Mouse (Mus musculus) large intestine, adult 2 months (tissue): ENCODE measurements around the gene Natd1. TPM values are rescaled to one million over a fixed set of nuclear protein-coding genes. Genes with fewer than 3 reads are reported as not detected.

ENCODE experiments used
- DNase-seq: peaks from one replicate; pipeline ENCODE4 v3.0.0-alpha.2; 2012; ENCODE audit warnings: low read depth, low spot score
- WGBS: fragments of 180-500 bp; shearing (Covaris S2); methylation state at CpG from one replicate; pipeline ENCODE4 v1.1.7; 2018; 5-methylcytosine and 5-hydroxymethylcytosine counted together
- polyA plus RNA-seq: library from polyadenylated mRNA; depleted of rRNA; stranded (reverse); fragments of >200 nt; gene quantifications from 2 replicates; pipeline ENCODE4 v1.2.3, GENCODE M21; 2012; rRNA removed

Natd1 gene
- 9.7 and 10.7 TPM in 2 replicates for polyA plus RNA-seq

DNA sequence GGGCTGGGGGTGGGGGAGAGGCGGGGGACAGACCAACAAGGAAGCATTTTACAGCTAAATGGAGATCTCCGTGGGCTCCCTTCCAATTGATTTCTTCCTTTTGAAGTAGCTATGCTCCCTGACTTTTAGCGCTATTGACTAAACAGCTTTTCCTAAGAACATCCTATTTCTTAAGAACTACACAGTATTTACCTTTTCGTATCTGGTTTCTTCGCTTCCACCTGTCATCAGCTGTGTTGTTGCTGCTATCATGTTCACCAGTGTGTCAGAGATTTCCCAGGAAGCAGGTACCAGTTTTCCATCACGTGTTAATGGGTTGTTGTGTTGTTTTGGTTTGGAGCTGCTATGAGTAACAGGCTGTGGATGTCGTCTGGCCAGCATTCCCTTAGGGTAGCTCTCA lies at the start of gene Natd1:
Gene Natd1, minus strand, starts transcription at position 260 of the 400 bp plus-strand sequence.
- DNase-seq = no peak
- 22% methylated on average over 7 of the region's 7 CpGs for WGBS

GRCm38 (mm10) chr11:60962709-60963108 lies 48.2 kb upstream of the Natd1 start:
- 80% methylated on average over 5 of the region's 5 CpGs for WGBS
- no peak for DNase-seq

- 50% methylated on average over 1 of the region's 1 CpGs for WGBS
- DNase-seq = no peak
Measured at GRCm38 (mm10) chr11:60961176-60961575, 46.6 kb upstream of the Natd1 start.

GRCm38 (mm10) chr11:60958948-60959347 lies 44.4 kb upstream of the Natd1 start:
- WGBS = 91% methylated on average over 4 of the region's 4 CpGs
- no peak for DNase-seq

GRCm38 (mm10) chr11:60955621-60956383 lies 41.3 kb upstream of the Natd1 start:
- 79% methylated on average over 9 of the region's 9 CpGs for WGBS
- no peak for DNase-seq

DNA sequence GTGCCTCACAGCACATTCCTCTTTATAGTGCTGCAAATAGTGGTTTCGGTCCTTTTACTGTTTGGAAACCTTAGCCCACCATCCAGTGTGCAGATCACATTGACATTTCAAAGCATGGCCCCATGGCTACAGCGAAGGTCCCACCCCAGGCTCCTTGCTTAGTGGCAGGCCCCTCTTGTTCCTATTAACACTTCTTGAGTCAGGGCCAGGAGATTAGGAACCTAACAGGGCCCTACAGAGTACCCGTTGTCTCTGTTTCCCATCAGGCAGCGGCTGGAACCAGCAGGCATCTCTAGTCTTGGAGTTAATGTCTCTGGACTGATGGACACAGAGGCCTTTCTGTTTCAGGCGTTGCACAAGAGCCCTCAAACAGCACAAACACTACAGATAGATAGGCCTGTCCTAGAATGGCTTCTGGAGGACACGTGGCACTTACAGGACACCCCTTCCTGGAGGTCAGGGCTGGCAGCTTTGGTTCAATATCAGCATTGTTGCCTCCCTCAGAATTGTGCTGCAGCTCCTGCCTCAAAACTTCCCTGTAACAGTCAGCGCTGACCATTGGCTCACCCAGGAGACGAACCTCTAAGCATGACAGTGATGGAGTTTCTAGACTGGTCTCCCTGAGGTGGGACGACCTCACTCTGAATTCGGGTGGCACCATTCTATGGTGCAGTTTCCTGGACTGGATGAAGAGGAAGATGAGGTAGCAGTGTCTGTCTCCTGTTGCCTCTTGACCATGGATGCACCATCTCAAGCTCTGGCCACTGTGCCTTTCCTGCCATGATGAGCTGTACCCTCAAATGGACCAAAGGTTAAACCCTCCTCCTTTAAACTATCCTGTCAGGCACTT lies 39.9 kb upstream of the Natd1 start:
- DNase-seq = no peak
- WGBS = 81% methylated on average over 10 of the region's 10 CpGs

- no peak for DNase-seq
- 10% methylated on average over 15 of the region's 15 CpGs for whole genome bisulfite sequencing
Measured at GRCm38 (mm10) chr11:60953803-60954202, 39.3 kb upstream of the Natd1 start.

DNA sequence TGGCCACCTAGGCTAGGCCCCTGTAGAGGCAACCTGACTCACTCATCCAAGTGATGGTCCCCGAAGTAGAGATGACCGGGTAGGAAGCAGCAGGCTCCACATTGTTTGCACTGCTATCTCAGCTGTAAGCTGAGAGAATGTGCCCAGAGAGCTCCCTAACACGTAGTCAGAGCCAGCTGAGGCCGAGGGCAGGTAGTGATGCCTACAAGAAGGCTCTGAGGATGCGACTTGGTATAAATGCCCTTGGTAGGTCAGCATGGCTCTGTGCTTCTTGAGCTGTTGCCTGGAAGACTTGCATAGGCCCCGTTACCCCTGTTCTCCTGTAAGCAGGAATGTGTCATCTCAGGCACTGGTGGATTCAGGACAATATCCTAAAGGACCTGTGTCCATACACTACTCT lies 38.4 kb upstream of the Natd1 start:
- WGBS = 92% methylated on average over 6 of the region's 6 CpGs
- no peak for DNase-seq

DNA sequence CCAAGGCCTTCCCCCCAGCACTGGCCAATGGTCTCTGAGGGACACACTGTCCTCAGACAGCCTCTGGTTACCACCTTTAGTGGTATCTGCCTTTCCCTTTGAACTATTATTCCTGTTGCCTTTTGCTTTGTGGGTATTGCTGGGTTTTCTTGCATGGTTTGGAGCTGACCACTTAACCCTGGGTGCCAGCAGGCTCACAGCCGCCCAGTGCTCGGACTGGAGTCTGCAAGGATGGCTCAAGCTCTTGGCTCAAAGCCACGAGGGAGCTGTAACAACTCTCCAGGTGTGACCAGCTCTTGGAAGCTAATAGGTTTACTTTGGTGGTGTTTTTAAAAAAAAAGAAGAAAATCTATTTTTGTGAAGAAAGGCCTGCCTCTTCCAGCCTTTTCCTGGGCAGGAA lies 37.8 kb upstream of the Natd1 start:
- WGBS = 67% methylated on average over 3 of the region's 3 CpGs
- DNase-seq = no peak

DNA sequence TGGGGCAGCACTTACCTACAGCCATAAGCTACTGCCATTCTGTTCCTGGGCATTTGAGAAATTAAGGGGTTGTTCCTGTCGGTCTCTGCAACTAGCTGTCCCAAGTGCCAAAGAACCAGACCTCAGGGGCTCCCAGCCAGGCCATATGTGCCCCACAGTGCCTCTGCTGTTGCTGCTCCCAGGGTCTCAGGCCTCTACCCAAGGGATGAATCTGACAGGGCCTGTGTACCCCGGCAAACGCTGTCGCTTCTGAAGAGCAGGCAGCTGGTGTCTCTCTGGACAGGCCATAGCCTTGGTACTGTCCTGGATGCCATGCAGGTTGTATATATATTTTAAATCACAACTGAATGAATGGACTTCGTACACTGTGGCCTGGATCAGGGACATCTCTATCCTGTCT lies 37.3 kb upstream of the Natd1 start:
- WGBS = 91% methylated on average over 5 of the region's 5 CpGs

DNA sequence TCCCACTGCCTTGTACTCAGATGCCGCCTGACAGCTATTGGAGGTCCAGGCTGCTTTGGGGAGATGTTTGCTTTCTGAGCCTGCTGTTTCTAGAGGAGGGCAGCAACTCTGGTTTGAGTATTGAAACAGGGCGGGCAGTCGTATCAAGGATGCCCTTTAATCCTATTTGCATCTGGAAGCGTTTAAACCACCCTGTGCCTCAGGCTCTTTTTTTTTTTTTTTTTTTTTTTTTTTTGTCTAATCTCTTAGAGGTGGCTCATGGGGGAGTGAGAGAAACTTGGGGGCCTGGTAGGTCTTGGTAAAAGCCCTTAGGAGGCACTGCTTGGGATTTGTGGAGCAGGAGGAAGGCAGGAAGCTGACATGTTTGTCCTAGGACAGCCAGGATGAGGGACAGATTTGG lies 30.5 kb upstream of the Natd1 start:
- no peak for DNase-seq
- 85% methylated on average over 4 of the region's 4 CpGs for WGBS

More for the DNA sequence above, 37.3 kb upstream of the Natd1 start:
- no peak for DNase-seq

- DNase-seq = no peak
- whole genome bisulfite sequencing = 88% methylated on average over 9 of the region's 9 CpGs
Measured at GRCm38 (mm10) chr11:60942263-60943015, 27.9 kb upstream of the Natd1 start.

DNA sequence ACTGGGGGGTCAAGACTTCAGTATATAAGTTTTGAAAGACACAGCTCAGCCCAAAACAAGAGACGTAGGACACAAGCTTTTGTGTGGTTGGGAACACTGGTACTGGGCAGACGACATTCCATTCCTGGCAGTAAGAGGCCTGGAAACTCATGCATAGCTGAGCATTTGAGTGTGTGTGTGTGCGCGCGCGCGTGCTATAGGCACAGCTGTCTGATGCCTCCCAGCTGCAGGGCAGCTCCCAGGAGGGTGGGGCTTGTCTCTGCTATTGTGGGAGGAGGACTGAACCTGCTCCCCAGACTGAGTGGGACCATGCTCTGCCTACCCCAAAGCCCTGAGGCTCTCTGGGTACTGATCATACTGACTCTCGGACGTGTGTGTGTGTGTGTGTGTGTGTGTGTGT lies 26.8 kb upstream of the Natd1 start:
- WGBS = 58% methylated on average over 9 of the region's 9 CpGs
- DNase-seq = no peak

GRCm38 (mm10) chr11:60940501-60940900 lies 26.0 kb upstream of the Natd1 start:
- no peak for DNase-seq
- 86% methylated on average over 5 of the region's 5 CpGs for WGBS

DNA sequence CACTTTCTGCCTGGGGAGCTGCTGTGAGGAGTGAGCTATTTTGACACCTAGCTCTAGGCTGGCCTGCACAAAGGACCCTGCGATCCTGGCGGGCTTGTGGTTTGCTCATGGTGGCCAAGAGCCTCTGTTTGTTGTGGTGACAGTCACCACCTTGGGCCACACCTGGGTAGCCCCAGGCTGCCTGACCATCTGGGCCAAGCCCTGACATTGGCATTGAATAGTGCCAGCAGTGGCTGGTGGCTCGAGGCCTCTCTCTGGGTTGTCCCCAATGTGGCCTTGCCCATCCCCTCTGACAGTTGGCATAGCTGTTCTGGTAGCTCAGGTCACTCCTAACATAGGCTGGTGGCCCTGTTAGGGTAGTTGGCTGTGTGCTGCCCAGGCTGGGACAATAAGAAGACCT lies 24.9 kb upstream of the Natd1 start:
- 59% methylated on average over 3 of the region's 3 CpGs for WGBS
- no peak for DNase-seq

- no peak for DNase-seq
- WGBS = 53% methylated on average over 3 of the region's 3 CpGs
Measured at GRCm38 (mm10) chr11:60937611-60938010, 23.1 kb upstream of the Natd1 start.

- DNase-seq = no peak
- WGBS = 43% methylated on average over 4 of the region's 4 CpGs
Measured at GRCm38 (mm10) chr11:60935975-60936373, 21.4 kb upstream of the Natd1 start.

DNA sequence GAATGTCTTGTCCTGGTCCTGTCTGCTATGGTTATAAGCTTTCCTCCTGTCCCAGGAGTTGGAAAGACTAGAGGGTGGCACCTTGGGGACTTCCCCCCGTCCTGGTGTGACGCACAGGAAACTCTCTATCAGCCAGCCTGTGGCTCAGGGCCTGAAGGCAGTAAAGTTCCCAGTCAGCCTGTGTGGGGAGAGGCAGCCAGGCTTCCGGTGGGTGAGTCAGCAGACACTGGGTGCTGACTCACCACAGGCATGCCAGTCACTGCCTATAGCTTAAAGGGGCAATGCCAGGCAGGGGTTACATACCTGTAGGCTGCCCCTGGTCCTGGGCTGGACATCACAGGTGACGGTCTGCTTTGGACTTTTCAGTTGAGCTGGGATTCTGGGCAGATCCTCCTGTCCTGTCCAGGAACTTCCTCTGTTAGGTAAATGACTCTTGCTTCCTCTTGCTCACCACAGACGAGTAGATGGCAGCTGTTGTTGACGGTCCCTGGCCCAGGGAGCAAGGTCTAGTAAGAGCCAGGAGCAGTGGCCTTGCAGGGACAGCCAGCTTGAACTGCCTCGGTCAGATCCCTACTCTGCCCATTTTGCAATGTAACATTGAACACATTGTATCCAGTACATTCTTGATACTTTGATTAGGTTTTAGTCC lies 20.9 kb upstream of the Natd1 start:
- no peak for DNase-seq

DNA sequence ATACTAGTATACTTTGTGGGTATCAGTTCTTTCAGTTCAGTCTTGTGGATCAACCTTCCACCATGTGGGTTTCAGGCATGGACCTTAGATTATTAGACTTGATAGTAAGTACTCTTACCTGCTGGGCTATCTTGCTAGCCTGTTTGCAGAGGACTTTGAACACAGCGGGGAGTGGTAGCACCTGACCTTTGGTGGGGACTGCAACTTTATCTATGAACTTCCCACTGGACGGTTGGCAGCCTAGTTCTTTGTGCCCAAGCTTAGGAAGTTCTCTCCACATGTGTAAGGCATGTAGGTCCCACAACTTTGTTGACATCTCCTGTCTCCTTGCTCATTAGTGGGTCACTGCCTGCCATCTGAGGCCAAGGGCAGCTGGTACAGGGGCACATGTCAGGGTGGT lies 20.2 kb upstream of the Natd1 start:
- 35% methylated on average over 2 of the region's 2 CpGs for WGBS
- no peak for DNase-seq

More for the DNA sequence above, 20.9 kb upstream of the Natd1 start:
- WGBS = 8% methylated on average over 7 of the region's 7 CpGs
